Mouse (Mus musculus) spleen, adult 2 months (tissue): ENCODE data around the gene Ccdc130.

Source experiments
- CTCF ChIP-seq: fragments of 200-500 bp; IDR thresholded peaks from 2 replicates; pipeline ENCODE4 v1.5.1; 2011; ENCODE audit warnings: mild to moderate bottlenecking, inconsistent platforms; ENCODE audit not compliant: insufficient read depth, insufficient read length, insufficient replicate concordance; ENCODE audit errors: extremely low read depth
- POLR2A ChIP-seq: fragments of 200-500 bp; IDR thresholded peaks from 2 replicates; pipeline ENCODE4 v1.6.1; 2011; ENCODE audit warnings: low read depth, low read length, inconsistent platforms

- TF ChIP-seq POLR2A (no peak), CTCF (no peak)
These were observed 61.5 kb downstream of the Ccdc130 start for GRCm38 (mm10) chr8:84208381-84209380.
